Mouse (Mus musculus) neural tube, embryonic 15.5 days (tissue): ENCODE measurements around the gene Rundc3a. TPM values are rescaled to one million over a fixed set of nuclear protein-coding genes. Genes with fewer than 3 reads are reported as not detected.

Experiments
- ATAC-seq: fragments of 200-750 bp; cut with Nextera tagmentation; 2 replicates; pipeline ENCODE4 v1.8.0; 2017; ENCODE audit warnings: mild to moderate bottlenecking, moderate TSS enrichment, moderate library complexity; ENCODE audit not compliant: low FRiP score
- H3K27ac ChIP-seq: fragments of 300-500 bp; sonication (generic); replicated peaks from 2 replicates; pipeline ENCODE4 v1.5.1; 2015; ENCODE audit warnings: mild to moderate bottlenecking, inconsistent platforms
- H3K27me3 ChIP-seq: fragments of 300-500 bp; sonication (generic); replicated peaks from 2 replicates; pipeline ENCODE4 v1.6.1; 2015; ENCODE audit warnings: inconsistent platforms
- H3K36me3 ChIP-seq: fragments of 300-500 bp; sonication (generic); 2 replicates; pipeline ENCODE4 v1.6.1; 2015; ENCODE audit warnings: inconsistent platforms
- H3K4me1 ChIP-seq: fragments of 300-500 bp; sonication (generic); 2 replicates; pipeline ENCODE4 v1.6.1; 2015; ENCODE audit warnings: inconsistent platforms
- H3K4me2 ChIP-seq: fragments of 300-500 bp; sonication (generic); 2 replicates; pipeline ENCODE4 v1.6.1; 2015; ENCODE audit warnings: inconsistent platforms, mild to moderate bottlenecking, moderate library complexity
- H3K4me3 ChIP-seq: fragments of 300-500 bp; sonication (generic); replicated peaks from 2 replicates; pipeline ENCODE4 v1.5.1; 2015; ENCODE audit warnings: mild to moderate bottlenecking, inconsistent platforms
- H3K9ac ChIP-seq: fragments of 300-500 bp; sonication (generic); replicated peaks from 2 replicates; pipeline ENCODE4 v1.6.1; 2015; ENCODE audit warnings: mild to moderate bottlenecking, inconsistent platforms
- H3K9me3 ChIP-seq: fragments of 300-500 bp; sonication (generic); replicated peaks from 2 replicates; pipeline ENCODE4 v1.6.1; 2016; ENCODE audit warnings: inconsistent platforms
- WGBS: fragments of 180-500 bp; shearing (Covaris S2); methylation state at CpG from one replicate; pipeline ENCODE4 v1.1.7; 2015; ENCODE audit warnings: mixed read lengths; 5-methylcytosine and 5-hydroxymethylcytosine counted together
- polyA plus RNA-seq: library from polyadenylated mRNA; unstranded; fragments of >200 nt; fragmentation: Nextera tagmentation; extraction: Ambion mirVana; gene quantifications from 2 replicates; pipeline ENCODE4 v1.2.1, GENCODE M21; 2015

Rundc3a gene
- polyA plus RNA-seq, 1 experiment from 2014 or later, result 138 TPM

GRCm38 (mm10) chr11:102431728-102432114 is 38.5 kb downstream of the Rundc3a start:
- H3K4me3 ChIP-seq, result no peak overlapping the region
- H3K27me3 ChIP-seq, result no peaks in the 10 kb centered on the region; the same call in 1 of the 2 replicates
- H3K36me3 ChIP-seq, result peaks cover 30% of the 10 kb centered on the region
- no peak overlapping the region for H3K9ac ChIP-seq
- H3K27ac ChIP-seq, result no peak overlapping the region
- no peak for ATAC-seq
- H3K4me2 ChIP-seq, result no peak overlapping the region
- 89% methylated on average over 3 of the region's 3 CpGs for WGBS
- peaks cover 47% of the 10 kb centered on the region for H3K4me1 ChIP-seq
- H3K9me3 ChIP-seq, result no peaks in the 10 kb centered on the region

- H3K4me1 ChIP-seq, result peaks cover 52% of the 10 kb centered on the region
- peaks cover 34% of the 10 kb centered on the region for H3K36me3 ChIP-seq
- no peak overlapping the region for H3K27ac ChIP-seq
- H3K4me2 ChIP-seq, result no peak overlapping the region
- WGBS, result 60% methylated on average over 16 of the region's 16 CpGs
- H3K9me3 ChIP-seq, result no peaks in the 10 kb centered on the region
- 0 out of 2 replicates have a peak overlapping the region, but pooled peaks have one; percentile 1 for H3K9ac ChIP-seq
- no peaks in the 10 kb centered on the region for H3K27me3 ChIP-seq
- H3K4me3 ChIP-seq, result no peak overlapping the region
- no peak for ATAC-seq
Measured at GRCm38 (mm10) chr11:102432115-102432843, 39.1 kb downstream of the Rundc3a start.

GRCm38 (mm10) chr11:102432896-102433295 is 39.7 kb downstream of the Rundc3a start:
- 86% methylated on average over 6 of the region's 6 CpGs for WGBS
- no peak overlapping the region for H3K4me3 ChIP-seq
- H3K9me3 ChIP-seq, result no peaks in the 10 kb centered on the region
- peaks cover 58% of the 10 kb centered on the region for H3K4me1 ChIP-seq
- H3K36me3 ChIP-seq, result peaks cover 36% of the 10 kb centered on the region
- ATAC-seq, result no peak
- no peak overlapping the region; the same call in 1 of the 2 replicates for H3K9ac ChIP-seq
- no peak overlapping the region for H3K4me2 ChIP-seq
- no peaks in the 10 kb centered on the region for H3K27me3 ChIP-seq
- no peak overlapping the region for H3K27ac ChIP-seq

GRCm38 (mm10) chr11:102433866-102434265 is 40.7 kb downstream of the Rundc3a start:
- no peaks in the 10 kb centered on the region for H3K9me3 ChIP-seq
- no peaks in the 10 kb centered on the region for H3K27me3 ChIP-seq
- peaks cover 39% of the 10 kb centered on the region for H3K36me3 ChIP-seq
- no peak for ATAC-seq
- 0 out of 2 replicates have a peak overlapping the region, but pooled peaks have one; percentile 41 for H3K27ac ChIP-seq
- H3K9ac ChIP-seq, result no peak overlapping the region
- 86% methylated on average over 7 of the region's 7 CpGs for WGBS
- H3K4me2 ChIP-seq, result no peak overlapping the region
- H3K4me1 ChIP-seq, result peaks cover 67% of the 10 kb centered on the region
- H3K4me3 ChIP-seq, result no peak overlapping the region

- 0 out of 2 replicates have a peak overlapping the region, but pooled peaks have one; percentile 41 for H3K27ac ChIP-seq
- peak overlapping the region; percentile 8; the same call in 1 of the 2 replicates for H3K4me3 ChIP-seq
- H3K9me3 ChIP-seq, result no peaks in the 10 kb centered on the region
- H3K9ac ChIP-seq, result no peak overlapping the region
- 5% methylated on average over 7 of the region's 7 CpGs for WGBS
- H3K4me2 ChIP-seq, result no peak overlapping the region
- peaks cover 68% of the 10 kb centered on the region for H3K4me1 ChIP-seq
- peaks cover 44% of the 10 kb centered on the region for H3K36me3 ChIP-seq
- no peaks in the 10 kb centered on the region for H3K27me3 ChIP-seq
- peak; percentile 22; the same call in 1 of the 2 replicates for ATAC-seq
Measured at GRCm38 (mm10) chr11:102434406-102434805, 41.2 kb downstream of the Rundc3a start.

GRCm38 (mm10) chr11:102434816-102435705 is 41.9 kb downstream of the Rundc3a start:
- no peak for ATAC-seq
- H3K36me3 ChIP-seq, result peaks cover 51% of the 10 kb centered on the region

GRCm38 (mm10) chr11:102435754-102436470 is 42.7 kb downstream of the Rundc3a start:
- no peak overlapping the region for H3K4me2 ChIP-seq
- ATAC-seq, result no peak
- no peak overlapping the region for H3K9ac ChIP-seq
- no peak overlapping the region for H3K4me3 ChIP-seq
- peaks cover 59% of the 10 kb centered on the region for H3K36me3 ChIP-seq
- H3K27me3 ChIP-seq, result no peaks in the 10 kb centered on the region
- WGBS, result 85% methylated on average over 18 of the region's 18 CpGs
- H3K9me3 ChIP-seq, result no peaks in the 10 kb centered on the region
- H3K27ac ChIP-seq, result no peak overlapping the region
- peaks cover 60% of the 10 kb centered on the region for H3K4me1 ChIP-seq

More at GRCm38 (mm10) chr11:102434816-102435705, 41.9 kb downstream of the Rundc3a start:
- Histone ChIP-seq H3K4me3 (no peak overlapping the region), H3K9me3 (no peaks in the 10 kb centered on the region), H3K4me1 (peaks cover 63% of the 10 kb centered on the region), H3K9ac (no peak overlapping the region), H3K27me3 (no peaks in the 10 kb centered on the region), H3K27ac (no peak overlapping the region), H3K4me2 (no peak overlapping the region)
- WGBS, result 92% methylated on average over 11 of the region's 11 CpGs

GRCm38 (mm10) chr11:102436471-102436790 is 43.2 kb downstream of the Rundc3a start:
- Histone ChIP-seq H3K9ac (no peak overlapping the region), H3K9me3 (no peaks in the 10 kb centered on the region), H3K27ac (no peak overlapping the region), H3K4me3 (no peak overlapping the region), H3K4me1 (peaks cover 55% of the 10 kb centered on the region), H3K27me3 (no peaks in the 10 kb centered on the region), H3K4me2 (no peak overlapping the region), H3K36me3 (peaks cover 65% of the 10 kb centered on the region)
- no peak for ATAC-seq
- WGBS, result 89% methylated on average over 10 of the region's 10 CpGs

GRCm38 (mm10) chr11:102437120-102438061 is 44.2 kb downstream of the Rundc3a start:
- Histone ChIP-seq H3K27ac (peak overlapping the region; percentile 38; the same call in 1 of the 2 replicates), H3K9me3 (no peaks in the 10 kb centered on the region), H3K4me1 (peaks cover 47% of the 10 kb centered on the region), H3K4me2 (peak overlapping the region; percentile 57), H3K4me3 (peak overlapping the region; percentile 33), H3K27me3 (no peaks in the 10 kb centered on the region), H3K36me3 (peaks cover 72% of the 10 kb centered on the region), H3K9ac (peak overlapping the region; percentile 43)
- peak; percentile 15; the same call in 1 of the 2 replicates for ATAC-seq
- 4% methylated on average over 81 of the region's 87 CpGs for WGBS

- Histone ChIP-seq H3K4me1 (peaks cover 40% of the 10 kb centered on the region), H3K36me3 (peaks cover 76% of the 10 kb centered on the region), H3K27me3 (no peaks in the 10 kb centered on the region), H3K27ac (peak overlapping the region; percentile 38), H3K9me3 (no peaks in the 10 kb centered on the region), H3K4me3 (peak overlapping the region; percentile 33), H3K4me2 (peak overlapping the region; percentile 57), H3K9ac (peak overlapping the region; percentile 43; the same call in 1 of the 2 replicates)
- 0 out of 2 replicates have a peak, but pooled peaks have one; percentile 9 for ATAC-seq
- 10% methylated on average over 77 of the region's 77 CpGs for WGBS
Measured at GRCm38 (mm10) chr11:102438212-102439092, 45.2 kb downstream of the Rundc3a start.
